Mouse (Mus musculus): Measurements from ENCODE around the gene 6430628N08Rik. TPM values are rescaled to one million over a fixed set of nuclear protein-coding genes. Genes with fewer than 3 reads are reported as not detected.

6430628N08Rik gene
- total and polyA plus RNA-seq, 3 experiments: not detected

- Histone ChIP-seq H3K4me3 (ENCODE audit: low read depth, low read length) (no peak overlapping the region), H3K4me1 (ENCODE audit: insufficient read depth, low read depth, low read length) (peaks cover 2% of the 10 kb centered on the region; the same call in 1 of the 2 replicates), H3K36me3 (replicated peaks) (no peaks in the 10 kb centered on the region), H3K9me3 (replicated peaks) (no peaks in the 10 kb centered on the region), H3K27me3 (ENCODE audit: insufficient read depth, low read length) (peaks cover 57% of the 10 kb centered on the region)
- ATAC-seq (ENCODE audit: extremely low read depth, insufficient number of reproducible peaks, low FRiP score, poor library complexity, severe bottlenecking) (no peak), DNase-seq (ENCODE audit: low spot score) (no peak)
- TF ChIP-seq GATA1 (IDR thresholded peaks at IDR 0.05; ENCODE audit: borderline replicate concordance, low read length) (no peak), GATA2 (IDR thresholded peaks at IDR 0.05; ENCODE audit: borderline replicate concordance, low read depth, low read length) (no peak), TAL1 (conservative IDR thresholded peaks at IDR 0.05; ENCODE audit: low read depth, low read length) (no peak), POLR2AphosphoS5 (IDR thresholded peaks at IDR 0.05; ENCODE audit: insufficient replicate concordance, low read depth, low read length) (no peak), CTCF (IDR thresholded peaks at IDR 0.05; ENCODE audit: low read depth, low read length) (no peak)
These were observed 16.3 kb downstream of the 6430628N08Rik start for GRCm38 (mm10) chr4:115906791-115907190.

GRCm38 (mm10) chr4:115907994-115908393 is 17.5 kb downstream of the 6430628N08Rik start:
- H3K36me3 ChIP-seq (replicated peaks): no peaks in the 10 kb centered on the region
- H3K4me1 ChIP-seq (ENCODE audit: insufficient read depth, low read depth, low read length): no peaks in the 10 kb centered on the region; the same call in 1 of the 2 replicates
- H3K4me3 ChIP-seq (ENCODE audit: low read depth, low read length): no peak overlapping the region
- TF ChIP-seq POLR2AphosphoS5 (IDR thresholded peaks at IDR 0.05; ENCODE audit: insufficient replicate concordance, low read depth, low read length): no peak
- no peak for TF ChIP-seq GATA1 (IDR thresholded peaks at IDR 0.05; ENCODE audit: borderline replicate concordance, low read length)
- TF ChIP-seq TAL1 (conservative IDR thresholded peaks at IDR 0.05; ENCODE audit: low read depth, low read length): no peak
- TF ChIP-seq CTCF (IDR thresholded peaks at IDR 0.05; ENCODE audit: low read depth, low read length): no peak
- no peak for TF ChIP-seq GATA2 (IDR thresholded peaks at IDR 0.05; ENCODE audit: borderline replicate concordance, low read depth, low read length)
- peaks cover 64% of the 10 kb centered on the region for H3K27me3 ChIP-seq (ENCODE audit: insufficient read depth, low read length)
- DNase-seq (ENCODE audit: low spot score): no peak
- no peak for ATAC-seq (ENCODE audit: extremely low read depth, insufficient number of reproducible peaks, low FRiP score, poor library complexity, severe bottlenecking)
- H3K9me3 ChIP-seq (replicated peaks): no peaks in the 10 kb centered on the region

GRCm38 (mm10) chr4:115908641-115909040 is 18.2 kb downstream of the 6430628N08Rik start:
- Histone ChIP-seq H3K4me3 (ENCODE audit: low read depth, low read length) (no peak overlapping the region), H3K4me1 (ENCODE audit: insufficient read depth, low read depth, low read length) (no peaks in the 10 kb centered on the region; the same call in 1 of the 2 replicates), H3K27me3 (ENCODE audit: insufficient read depth, low read length) (peaks cover 66% of the 10 kb centered on the region), H3K9me3 (replicated peaks) (no peaks in the 10 kb centered on the region), H3K36me3 (replicated peaks) (no peaks in the 10 kb centered on the region)
- ATAC-seq (ENCODE audit: extremely low read depth, insufficient number of reproducible peaks, low FRiP score, poor library complexity, severe bottlenecking) (no peak), DNase-seq (ENCODE audit: low spot score) (no peak)
- TF ChIP-seq CTCF (IDR thresholded peaks at IDR 0.05; ENCODE audit: low read depth, low read length) (no peak), POLR2AphosphoS5 (IDR thresholded peaks at IDR 0.05; ENCODE audit: insufficient replicate concordance, low read depth, low read length) (no peak)

- ATAC-seq (ENCODE audit: extremely low read depth, insufficient number of reproducible peaks, low FRiP score, poor library complexity, severe bottlenecking) (no peak), DNase-seq (ENCODE audit: low spot score) (no peak)
- Histone ChIP-seq H3K9me3 (replicated peaks) (no peaks in the 10 kb centered on the region), H3K36me3 (replicated peaks) (no peaks in the 10 kb centered on the region), H3K4me1 (ENCODE audit: insufficient read depth, low read depth, low read length) (no peaks in the 10 kb centered on the region; the same call in 1 of the 2 replicates), H3K27me3 (ENCODE audit: insufficient read depth, low read length) (peaks cover 46% of the 10 kb centered on the region), H3K4me3 (ENCODE audit: low read depth, low read length) (no peak overlapping the region)
- TF ChIP-seq TAL1 (conservative IDR thresholded peaks at IDR 0.05; ENCODE audit: low read depth, low read length): no peak
These were observed 21.1 kb downstream of the 6430628N08Rik start for GRCm38 (mm10) chr4:115911586-115911985.

GRCm38 (mm10) chr4:115919911-115920310 is 29.4 kb downstream of the 6430628N08Rik start:
- no peak for TF ChIP-seq TAL1 (conservative IDR thresholded peaks at IDR 0.05; ENCODE audit: low read depth, low read length)
- no peak for TF ChIP-seq GATA2 (IDR thresholded peaks at IDR 0.05; ENCODE audit: borderline replicate concordance, low read depth, low read length)
- no peak for TF ChIP-seq GATA1 (IDR thresholded peaks at IDR 0.05; ENCODE audit: borderline replicate concordance, low read length)
- TF ChIP-seq POLR2AphosphoS5 (IDR thresholded peaks at IDR 0.05; ENCODE audit: insufficient replicate concordance, low read depth, low read length): no peak
- TF ChIP-seq CTCF (IDR thresholded peaks at IDR 0.05; ENCODE audit: low read depth, low read length): no peak
- no peaks in the 10 kb centered on the region for H3K4me1 ChIP-seq (ENCODE audit: insufficient read depth, low read depth, low read length)
- DNase-seq (ENCODE audit: low spot score) (no peak), ATAC-seq (ENCODE audit: extremely low read depth, insufficient number of reproducible peaks, low FRiP score, poor library complexity, severe bottlenecking) (no peak)
- no peak overlapping the region for H3K4me3 ChIP-seq (ENCODE audit: low read depth, low read length)
- H3K36me3 ChIP-seq (replicated peaks): no peaks in the 10 kb centered on the region
- H3K9me3 ChIP-seq (replicated peaks): no peaks in the 10 kb centered on the region
- peaks cover 16% of the 10 kb centered on the region for H3K27me3 ChIP-seq (ENCODE audit: insufficient read depth, low read length)

GRCm38 (mm10) chr4:115922688-115923087 is 32.2 kb downstream of the 6430628N08Rik start:
- ATAC-seq (ENCODE audit: extremely low read depth, insufficient number of reproducible peaks, low FRiP score, poor library complexity, severe bottlenecking) (no peak), DNase-seq (ENCODE audit: low spot score) (no peak)
- no peaks in the 10 kb centered on the region for H3K36me3 ChIP-seq (replicated peaks)
- no peaks in the 10 kb centered on the region for H3K9me3 ChIP-seq (replicated peaks)
- no peak overlapping the region for H3K4me3 ChIP-seq (ENCODE audit: low read depth, low read length)
- TF ChIP-seq GATA1 (IDR thresholded peaks at IDR 0.05; ENCODE audit: borderline replicate concordance, low read length) (no peak), TAL1 (conservative IDR thresholded peaks at IDR 0.05; ENCODE audit: low read depth, low read length) (no peak)
- H3K4me1 ChIP-seq (ENCODE audit: insufficient read depth, low read depth, low read length): no peaks in the 10 kb centered on the region
- H3K27me3 ChIP-seq (ENCODE audit: insufficient read depth, low read length): peaks cover 16% of the 10 kb centered on the region

GRCm38 (mm10) chr4:115923262-115923880 is 32.9 kb downstream of the 6430628N08Rik start:
- no peak for TF ChIP-seq POLR2AphosphoS5 (IDR thresholded peaks at IDR 0.05; ENCODE audit: insufficient replicate concordance, low read depth, low read length)
- TF ChIP-seq GATA2 (IDR thresholded peaks at IDR 0.05; ENCODE audit: borderline replicate concordance, low read depth, low read length): no peak
- TF ChIP-seq TAL1 (conservative IDR thresholded peaks at IDR 0.05; ENCODE audit: low read depth, low read length): no peak
- no peak for TF ChIP-seq GATA1 (IDR thresholded peaks at IDR 0.05; ENCODE audit: borderline replicate concordance, low read length)
- no peak for TF ChIP-seq CTCF (IDR thresholded peaks at IDR 0.05; ENCODE audit: low read depth, low read length)
- peaks cover 16% of the 10 kb centered on the region for H3K27me3 ChIP-seq (ENCODE audit: insufficient read depth, low read length)

More at GRCm38 (mm10) chr4:115923262-115923880, 32.9 kb downstream of the 6430628N08Rik start:
- H3K4me1 ChIP-seq (ENCODE audit: insufficient read depth, low read depth, low read length): no peaks in the 10 kb centered on the region
- no peaks in the 10 kb centered on the region for H3K36me3 ChIP-seq (replicated peaks)
- H3K9me3 ChIP-seq (replicated peaks): no peaks in the 10 kb centered on the region
- ATAC-seq (ENCODE audit: extremely low read depth, insufficient number of reproducible peaks, low FRiP score, poor library complexity, severe bottlenecking) (no peak), DNase-seq (ENCODE audit: low spot score) (no peak)
- no peak overlapping the region for H3K4me3 ChIP-seq (ENCODE audit: low read depth, low read length)

Data from G1E (cell line).